Mouse (Mus musculus) 3134 (cell line): Measurements from ENCODE around the gene Fam83d.
A peak's percentile ranks its signal among the peaks of the same experiment; 100 is the strongest.
"Not testable (repeated sequence)": the region's sequence is repeated elsewhere in the genome, so short reads cannot be mapped to it uniquely, and the experiment has no call there.

Experiments used
- DNase-seq: peaks from one replicate; pipeline ENCODE4 v3.0.0-alpha.2; 2011; ENCODE audit warnings: low spot score; ENCODE audit not compliant: insufficient read length; ENCODE audit errors: extremely low read depth

Gene Fam83d

DNA sequence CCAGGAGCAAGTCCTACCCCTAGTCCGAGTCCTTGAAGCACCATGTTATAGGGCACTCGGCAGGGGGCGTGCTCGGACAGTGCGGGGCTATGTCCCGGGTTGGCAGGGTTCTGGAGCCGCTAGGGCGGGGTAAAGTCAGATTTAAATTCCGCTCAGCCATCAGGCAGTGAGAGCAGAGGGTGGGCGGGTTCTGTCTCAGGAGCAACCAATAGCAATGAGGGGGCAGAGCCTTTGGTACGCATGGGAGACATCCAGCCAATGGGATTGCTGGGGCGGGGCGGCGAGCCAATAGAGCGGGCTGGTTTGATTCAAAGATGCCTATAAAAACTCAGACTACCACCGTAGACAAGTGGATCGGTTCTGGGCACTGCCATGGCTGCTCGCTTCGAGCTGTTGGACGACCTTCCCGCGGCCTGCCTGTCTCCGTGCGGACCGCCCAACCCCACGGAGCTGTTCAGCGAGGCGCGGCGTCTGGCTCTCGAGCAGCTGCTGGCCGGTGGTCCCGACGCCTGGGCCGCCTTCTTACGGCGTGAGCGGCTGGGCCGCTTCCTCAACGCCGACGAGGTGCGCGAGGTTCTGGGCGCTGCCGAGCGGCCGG, at the start of gene Fam83d:
Gene Fam83d (plus strand): TSS at position 352 of the 598 bp plus-strand sequence.
- DNase-seq = peak; percentile 97

DNA sequence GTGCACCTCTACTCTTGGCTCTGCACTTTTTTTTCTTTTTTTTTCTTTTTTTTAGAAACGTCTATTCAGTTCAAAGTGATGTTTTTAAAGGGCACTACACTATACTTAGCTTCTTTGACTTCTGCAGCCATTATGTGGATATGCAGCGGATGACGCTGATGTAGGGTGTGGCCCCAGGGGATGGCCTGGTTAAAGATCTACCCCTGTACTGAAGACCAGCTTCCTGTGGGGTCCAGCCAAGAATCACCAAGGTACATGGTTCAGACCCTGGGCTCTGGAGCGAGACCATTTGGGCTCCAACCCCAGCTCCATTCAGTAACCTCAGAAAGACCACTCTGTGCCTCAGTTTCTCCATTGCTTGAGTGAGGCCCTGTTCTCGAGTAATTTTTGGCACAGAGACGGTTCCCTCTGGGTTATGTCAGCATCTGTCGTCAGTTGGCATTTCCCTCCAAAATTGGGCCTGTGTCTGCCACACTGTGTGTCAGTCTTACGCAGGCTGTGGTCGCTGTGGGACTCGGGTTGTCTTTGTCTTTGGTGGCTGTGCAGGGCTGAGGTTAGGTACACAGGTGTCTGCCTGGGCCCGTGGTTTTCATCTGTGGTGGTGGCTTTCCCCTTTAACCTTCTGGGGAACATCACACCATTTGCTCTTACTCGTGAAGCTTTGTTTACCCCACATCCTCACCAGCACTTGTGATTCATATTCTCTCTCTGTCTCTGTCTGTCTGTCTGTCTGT, 48.9 kb upstream of the Fam83d start:
- no peak for DNase-seq

DNA sequence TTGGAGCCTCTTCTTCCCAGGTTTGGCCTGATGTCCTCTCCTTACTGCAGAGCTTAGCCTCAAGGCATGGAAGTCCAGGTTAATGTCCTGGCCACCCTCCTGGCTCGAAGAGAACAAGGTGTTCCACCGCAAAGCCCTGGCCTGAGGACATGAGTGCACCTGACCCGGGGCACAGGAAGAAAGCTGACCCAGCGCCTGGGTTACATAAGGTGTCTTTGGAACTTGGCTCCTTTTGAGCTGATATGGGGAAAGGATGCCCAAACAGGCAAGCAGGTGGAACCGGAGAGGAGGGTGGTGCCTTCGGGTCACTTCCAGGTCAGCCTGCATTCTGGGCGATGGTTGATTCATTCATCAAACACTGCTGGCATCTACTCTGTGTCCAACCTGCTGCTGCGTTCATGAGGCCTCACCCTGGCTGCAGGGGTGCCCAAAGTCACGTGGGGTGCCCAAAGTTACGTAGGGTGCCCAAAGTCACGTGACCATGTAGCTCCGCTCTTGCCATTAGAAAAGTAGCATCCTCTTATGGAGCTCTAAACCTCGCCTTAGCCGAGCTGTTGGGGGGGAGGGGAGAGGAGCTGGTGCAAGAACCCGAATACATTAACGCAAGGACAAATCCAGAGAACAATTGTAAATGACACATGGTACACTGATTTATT, 47.0 kb upstream of the Fam83d start:
- no peak for DNase-seq

DNA sequence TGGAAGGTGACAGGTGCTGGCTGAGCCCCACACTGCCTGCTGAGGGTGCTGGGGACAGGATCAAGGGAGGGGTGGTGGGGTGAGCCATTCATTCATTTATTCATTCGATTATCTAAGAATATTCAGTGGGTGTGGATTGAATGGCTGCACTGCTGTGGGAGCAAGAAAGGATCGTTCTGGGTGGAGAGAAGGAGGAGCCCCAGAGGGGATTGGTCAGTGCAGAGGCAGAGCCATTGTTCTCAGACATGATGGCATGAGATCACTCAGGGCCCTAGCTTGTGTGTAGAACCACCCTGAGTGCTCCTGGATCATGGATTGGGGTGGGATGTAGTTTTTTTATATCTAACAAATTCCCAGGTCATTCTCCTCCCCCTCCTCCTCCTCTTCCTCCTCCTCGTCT, 46.4 kb upstream of the Fam83d start:
- DNase-seq = no peak

DNA sequence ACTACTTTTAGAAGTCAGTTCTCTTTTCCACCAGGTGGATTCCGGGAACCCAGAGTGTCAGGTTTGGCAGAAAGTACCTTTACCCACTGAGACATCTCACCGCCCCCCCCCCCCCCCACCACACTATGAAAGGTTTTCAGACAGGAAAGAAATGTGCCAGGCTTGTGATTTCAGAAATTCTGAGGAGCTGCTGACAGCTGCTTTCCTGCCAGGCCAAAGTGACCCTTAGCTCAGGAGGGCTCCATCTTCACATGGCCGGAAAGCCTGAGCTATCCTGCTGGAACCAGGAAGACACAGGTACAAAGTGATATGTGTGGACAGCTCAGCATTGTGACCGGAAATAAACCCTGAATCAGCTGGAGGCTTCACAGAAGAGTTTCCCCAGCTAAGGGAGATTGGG, 45.8 kb upstream of the Fam83d start:
- no peak for DNase-seq

DNA sequence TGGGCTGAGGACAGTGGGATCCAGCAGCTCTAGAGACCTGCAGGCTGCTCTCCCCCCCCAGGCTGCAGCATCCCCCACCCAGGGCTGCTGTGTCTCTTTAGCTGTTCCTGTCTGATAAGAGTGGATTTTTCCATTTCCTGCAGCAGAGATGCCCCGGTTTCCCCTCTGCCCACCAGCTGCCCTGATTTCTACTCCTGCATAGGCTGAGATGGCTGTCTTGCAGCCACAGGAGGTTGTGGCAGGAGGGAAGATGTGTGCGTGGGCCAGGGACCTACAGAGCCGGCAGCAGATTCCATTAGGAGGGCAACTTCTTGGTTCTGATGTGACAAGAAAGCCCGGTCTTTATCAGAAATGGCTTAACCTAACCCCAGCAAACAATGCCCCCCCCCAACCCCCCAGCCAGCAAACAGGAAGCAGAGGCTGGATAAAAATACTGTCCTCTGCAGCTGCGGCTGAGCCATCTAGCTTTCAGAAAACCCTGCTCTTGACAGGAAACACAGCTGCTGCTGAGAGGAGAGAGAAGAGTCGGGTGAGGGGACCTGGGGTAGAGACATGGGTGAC, 44.8 kb upstream of the Fam83d start:
- no peak for DNase-seq

DNA sequence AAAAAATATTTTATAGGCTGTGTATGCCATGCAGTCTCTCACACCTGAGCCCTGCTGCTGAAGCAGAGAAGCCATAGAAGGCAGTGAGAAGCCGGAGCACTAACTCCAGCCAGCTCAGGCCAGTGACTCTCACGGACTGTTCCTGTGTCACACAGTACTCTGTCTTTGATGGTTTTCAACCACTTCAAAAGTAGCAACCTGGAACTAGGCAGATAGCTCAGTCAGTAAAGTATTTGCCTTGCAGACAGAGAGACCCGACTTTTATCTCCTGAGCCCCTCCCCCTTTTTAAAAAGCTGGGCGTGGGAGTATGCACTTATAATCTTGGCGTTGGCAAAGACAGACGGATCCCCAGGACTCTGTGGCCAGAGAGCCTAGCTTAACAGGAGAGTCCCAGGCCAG, 44.1 kb upstream of the Fam83d start:
- no peak for DNase-seq

DNA sequence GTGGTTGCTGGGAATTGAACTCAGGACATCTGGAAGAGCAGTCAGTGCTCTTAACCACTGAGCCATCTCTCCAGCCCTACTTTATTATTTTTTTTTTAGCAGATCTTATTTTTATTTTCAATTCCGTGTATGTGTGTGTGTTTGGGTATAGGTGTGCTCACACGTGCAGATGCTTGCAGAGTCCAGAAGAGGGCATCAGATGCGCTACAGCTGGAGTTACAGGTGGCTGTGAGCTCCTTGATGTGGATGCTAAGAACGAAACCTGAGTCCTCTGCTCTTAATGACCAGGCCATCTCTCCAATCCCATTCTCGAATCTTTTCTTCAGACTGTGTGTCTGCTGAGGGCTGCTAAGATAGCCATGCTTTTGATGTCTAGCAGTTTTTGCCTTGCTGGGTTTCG, 41.6 kb upstream of the Fam83d start:
- no peak for DNase-seq

DNA sequence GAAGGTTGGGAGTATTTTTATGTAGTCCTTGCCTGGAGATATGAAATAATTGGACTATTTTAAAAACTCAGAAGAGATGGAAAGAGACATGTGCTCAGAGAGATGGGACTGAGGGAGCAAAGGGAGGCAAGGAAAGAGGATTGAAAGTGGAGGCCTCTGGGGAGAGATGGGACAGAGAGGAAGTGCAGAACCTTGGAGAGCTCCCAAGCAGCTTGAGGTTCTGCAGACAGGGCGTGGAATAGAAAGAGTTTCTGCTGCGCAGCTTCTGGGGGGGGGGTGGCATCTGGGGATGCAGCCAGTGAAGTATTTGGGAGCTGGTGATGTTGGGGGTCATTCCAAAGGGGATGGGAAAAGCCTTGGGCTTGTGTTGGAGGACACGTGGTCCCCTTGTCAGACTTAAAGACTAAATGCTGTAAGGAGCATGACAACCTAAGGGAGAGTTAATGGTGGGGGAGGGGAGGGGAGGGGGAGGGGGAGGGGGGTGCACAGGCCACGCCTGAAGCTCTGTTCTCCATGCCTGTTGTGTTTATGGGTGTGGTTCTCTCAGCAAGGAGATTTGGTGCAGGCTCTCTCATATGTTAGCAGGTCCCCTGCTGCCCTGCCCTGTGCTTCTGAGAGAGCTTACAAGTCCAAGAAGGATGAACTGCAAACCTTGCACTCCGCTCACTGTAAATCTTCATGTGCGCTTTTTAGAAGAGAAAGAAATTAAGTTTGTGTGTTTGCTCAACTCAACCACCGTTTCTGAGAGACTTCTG, 39.7 kb upstream of the Fam83d start:
- DNase-seq = no peak

DNA sequence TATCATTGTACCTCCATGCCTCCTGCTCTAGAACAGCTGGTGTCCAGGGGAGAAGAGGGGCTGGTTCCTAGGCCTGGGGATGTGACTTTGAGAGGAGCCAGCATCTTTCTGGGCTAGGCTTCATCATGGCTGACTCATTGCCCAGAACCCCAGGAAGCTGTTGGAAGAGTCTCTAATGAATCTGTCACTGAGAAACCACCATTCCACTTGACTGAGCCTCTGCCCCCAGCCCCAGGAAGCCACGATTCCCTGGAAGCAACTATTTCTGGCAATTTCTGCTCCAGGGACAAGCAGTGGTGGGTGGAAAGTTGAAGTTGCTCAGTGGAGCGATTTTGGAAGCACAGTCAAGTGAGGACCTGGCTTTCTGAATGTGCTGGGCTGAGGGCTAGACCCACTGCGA, 37.0 kb upstream of the Fam83d start:
- no peak for DNase-seq

DNA sequence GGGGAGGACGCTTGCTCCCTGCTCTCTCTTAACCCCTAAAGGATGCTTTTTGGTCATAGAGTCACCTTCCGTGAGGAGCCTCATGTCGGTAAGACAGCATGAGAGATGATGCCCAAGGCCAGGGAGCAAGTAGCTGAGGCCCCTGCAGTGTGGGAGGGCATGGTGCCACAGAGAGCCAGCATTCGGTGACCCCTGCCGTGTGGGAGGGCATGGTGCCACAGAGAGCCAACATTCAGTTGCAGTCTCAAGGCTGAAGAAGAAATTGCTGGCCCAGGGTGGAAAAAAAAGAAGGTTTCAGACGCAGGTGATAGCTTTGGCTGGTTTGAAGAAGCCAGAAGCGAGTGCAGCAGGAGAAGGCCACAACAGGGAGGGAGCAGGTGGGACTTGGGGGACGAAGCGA, 35.4 kb upstream of the Fam83d start:
- no peak for DNase-seq

DNA sequence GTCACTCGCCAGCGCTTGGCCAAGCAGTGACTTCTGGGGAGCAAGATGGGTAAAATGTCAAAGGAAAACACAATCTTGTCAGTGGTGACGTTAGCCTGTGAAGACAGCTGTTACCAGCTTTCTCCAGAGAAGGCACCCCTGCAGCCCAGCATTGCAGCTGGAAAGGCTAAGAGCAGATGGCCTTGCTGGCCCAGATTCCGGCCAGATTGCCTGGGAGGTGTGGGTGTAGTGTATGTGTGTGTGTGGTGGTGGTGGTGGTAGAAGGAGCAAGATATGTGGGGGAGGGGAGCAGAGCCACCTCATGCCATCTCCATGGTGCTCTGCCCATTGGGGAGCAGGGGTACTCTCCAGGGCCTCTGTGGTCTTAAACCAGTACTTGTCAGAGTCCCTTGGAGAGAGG, 34.8 kb upstream of the Fam83d start:
- DNase-seq = no peak

DNA sequence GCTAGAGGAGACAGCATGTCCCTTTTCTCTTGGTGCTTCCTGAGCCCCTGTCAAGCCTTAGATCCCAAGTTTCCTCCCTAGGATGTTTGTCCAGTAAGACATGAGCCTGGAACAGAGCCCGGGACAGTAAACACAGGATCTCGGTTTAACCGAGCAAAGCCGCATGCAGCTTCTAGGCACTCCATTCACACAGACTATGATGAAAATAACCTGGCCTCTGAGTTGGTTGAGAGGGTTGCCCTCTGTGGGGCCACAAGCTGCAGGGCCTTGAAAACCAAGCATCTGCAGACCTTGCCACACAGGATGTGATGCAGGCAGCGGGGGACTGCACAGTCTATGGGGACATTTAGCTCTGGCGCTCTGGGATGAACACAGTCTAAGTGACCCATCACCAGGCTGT, 34.0 kb upstream of the Fam83d start:
- DNase-seq = no peak

DNA sequence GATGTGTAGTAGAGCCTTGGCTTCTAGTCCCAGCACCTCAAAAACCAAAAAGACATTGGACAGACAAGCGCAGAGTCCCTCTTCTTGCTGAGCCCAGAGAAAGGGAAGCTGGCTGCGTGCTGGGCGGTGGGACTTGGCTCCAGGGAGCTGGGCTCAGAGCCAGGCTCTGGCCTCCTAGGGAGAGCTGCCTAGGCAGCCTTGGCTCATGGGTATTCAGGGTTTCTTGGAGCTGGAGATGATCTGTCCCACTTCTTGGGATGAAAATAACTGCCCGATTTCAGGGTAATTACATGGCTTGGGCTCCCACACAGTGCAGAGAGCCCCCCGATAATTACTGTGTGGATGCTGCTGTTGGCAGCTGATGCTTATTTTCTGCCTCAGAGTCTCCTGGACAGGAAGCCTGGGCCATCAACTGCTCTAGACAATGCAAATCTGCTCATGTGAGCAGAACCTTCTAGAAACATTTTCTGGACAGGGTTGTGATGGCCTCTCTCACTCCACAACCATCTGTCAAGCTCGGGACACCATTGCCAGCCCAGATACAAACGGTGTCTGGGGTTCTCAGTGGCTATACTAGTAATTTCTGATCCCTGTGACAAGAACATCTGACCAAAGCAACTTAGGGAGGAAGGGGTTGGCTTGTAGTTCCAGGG, 33.3 kb upstream of the Fam83d start:
- no peak for DNase-seq

DNA sequence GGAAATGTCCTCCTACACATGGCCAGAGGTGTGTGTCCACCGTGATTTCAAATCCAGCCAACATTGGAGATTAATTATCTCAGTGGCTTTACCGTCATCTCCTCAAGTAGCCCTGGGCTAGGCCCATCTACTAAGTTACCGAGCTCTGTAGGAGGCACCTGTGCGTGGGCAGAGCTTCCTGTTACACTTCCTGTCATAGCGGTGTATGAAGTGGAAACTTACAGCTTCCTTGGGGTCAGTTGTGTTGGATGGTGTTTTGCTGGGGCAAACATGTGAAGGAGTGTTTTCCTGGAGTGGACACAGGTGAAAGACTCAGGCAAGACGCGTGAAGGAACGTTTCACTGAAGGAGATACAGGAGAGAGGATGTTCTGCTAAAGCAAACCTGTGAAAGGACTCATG, 32.6 kb upstream of the Fam83d start:
- DNase-seq = no peak

DNA sequence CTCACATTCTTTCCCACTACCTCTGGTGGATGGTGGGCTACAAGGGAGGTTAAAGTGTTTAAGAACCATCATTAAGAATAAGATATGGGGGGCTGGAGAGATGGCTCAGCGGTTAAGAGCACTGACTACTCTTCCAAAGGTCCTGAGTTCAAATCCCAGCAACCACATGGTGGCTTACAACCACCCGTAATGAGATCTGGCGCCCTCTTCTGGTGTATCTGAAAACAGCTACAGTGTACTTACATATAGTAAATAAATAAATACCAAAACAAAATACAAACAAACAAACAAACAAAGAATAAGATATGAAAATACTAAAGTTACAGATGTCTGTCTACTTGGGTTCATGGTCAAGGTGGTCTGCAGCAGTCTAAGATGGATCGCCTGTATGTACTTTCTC, 31.6 kb upstream of the Fam83d start:
- not testable (repeated sequence) for DNase-seq

DNA sequence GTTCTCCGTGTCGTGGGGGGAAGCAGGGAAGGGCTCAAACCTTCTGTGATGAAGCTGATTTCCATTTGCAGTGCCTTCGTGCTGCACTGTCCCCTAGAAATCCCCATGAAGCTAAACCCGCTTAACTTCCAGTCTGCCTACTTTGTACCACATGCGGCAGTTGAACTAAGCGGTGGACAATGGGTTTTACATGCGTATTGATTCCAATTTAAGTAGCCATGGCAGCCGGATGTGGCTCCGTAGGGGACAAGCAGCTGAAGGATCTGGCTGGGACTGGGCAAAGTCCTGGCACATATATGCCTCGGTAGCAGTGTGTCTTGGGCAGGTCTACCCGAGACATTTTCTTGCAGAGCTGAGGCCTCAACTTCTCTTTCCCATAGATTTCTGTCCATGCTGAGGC, 29.3 kb upstream of the Fam83d start:
- no peak for DNase-seq

DNA sequence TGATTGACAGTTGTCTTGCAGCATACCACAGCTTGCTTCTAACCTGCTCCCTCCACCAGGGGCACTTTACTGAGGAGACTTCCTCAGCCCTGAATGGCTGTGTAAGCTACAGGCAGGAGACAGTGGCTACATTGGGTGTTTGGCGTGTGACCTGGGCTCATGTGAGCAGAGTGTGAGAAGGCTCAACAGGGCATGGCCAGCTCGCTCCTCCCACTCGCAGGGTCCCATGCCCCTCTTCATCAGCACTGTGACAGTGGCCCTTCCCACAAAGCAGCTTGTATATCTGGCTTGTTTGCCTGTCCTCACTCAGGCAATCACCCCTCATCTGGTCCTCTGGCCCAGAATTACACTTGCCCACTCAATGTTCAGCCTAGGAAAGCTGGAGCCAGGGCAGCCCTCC, 28.8 kb upstream of the Fam83d start:
- DNase-seq = no peak

DNA sequence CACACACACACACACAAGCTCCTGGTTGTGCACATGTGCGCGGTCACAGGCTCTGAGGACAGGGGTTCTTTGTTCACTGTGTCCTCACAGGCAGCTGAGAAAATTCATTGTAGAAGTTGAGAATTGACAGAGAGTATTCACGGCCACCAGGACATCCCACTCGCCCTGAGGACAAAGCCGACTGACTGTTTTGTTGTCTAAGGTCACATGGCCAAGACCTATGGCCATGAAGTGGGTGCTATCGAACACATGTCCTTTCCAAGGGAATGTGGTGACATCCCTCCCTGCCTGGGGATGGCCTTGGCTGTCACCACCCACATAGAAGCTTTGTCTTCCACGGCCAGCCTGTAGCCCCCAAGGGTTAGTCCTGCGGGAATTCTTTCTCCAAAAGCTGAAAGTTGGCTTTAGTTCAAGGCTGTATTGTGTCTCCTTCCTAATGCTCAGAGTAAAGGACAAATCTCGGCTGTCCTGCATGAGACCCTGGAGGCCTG, 26.8 kb upstream of the Fam83d start:
- DNase-seq = no peak

DNA sequence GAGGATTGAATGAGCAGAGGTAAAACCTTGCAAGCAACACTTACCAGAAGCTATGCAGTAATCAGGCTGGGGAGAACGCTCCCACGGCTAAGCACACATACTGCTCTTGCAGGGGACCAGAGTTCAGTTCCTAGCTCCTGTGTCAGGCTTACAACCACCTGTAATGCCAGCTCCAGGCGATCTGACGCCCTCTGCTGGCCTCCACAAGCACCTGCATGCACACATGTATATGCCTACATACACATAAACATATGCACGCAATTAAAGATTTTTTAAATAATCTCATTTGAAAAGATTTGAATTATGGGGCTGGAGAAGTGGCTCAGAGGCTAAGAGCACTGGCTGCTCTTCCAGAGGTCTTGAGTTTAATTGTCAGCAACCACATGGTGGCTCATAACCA, 25.5 kb upstream of the Fam83d start:
- DNase-seq = no peak
